Mouse (Mus musculus) right cerebral cortex, postnatal 14 days (tissue): ENCODE results near the gene 1110059E24Rik.
"Not testable (repeated sequence)": the region's sequence is repeated elsewhere in the genome, so short reads cannot be mapped to it uniquely, and the experiment has no call there.

ENCODE experiments used
- DNase-seq: peaks from one replicate; pipeline ENCODE4 v3.0.0; 2022

Gene 1110059E24Rik

GRCm38 (mm10) chr19:21652285-21653171, at the start of gene 1110059E24Rik:
1110059E24Rik (minus strand) TSS chr19:21652976.
- peak; percentile 93 for DNase-seq

DNA sequence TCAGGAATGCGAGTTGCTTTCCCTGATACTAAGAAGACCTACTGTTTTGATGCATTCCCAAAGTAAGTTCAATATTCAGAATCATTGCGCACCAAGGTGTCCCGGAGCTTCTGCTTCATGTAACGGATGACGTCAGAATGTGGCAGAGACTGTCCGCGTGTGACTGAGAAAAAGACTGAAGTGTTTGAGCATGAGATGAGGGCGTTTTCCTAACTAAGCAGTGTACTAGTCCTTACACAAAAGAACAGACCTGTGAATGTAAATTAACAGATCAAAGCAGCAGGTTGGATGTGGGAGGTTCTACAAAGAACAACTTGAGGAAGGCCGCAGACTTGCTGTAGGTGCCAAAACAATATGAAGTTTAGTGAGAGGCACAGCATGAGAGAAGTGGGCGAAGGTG, 28.2 kb upstream of the 1110059E24Rik start:
- no peak for DNase-seq

DNA sequence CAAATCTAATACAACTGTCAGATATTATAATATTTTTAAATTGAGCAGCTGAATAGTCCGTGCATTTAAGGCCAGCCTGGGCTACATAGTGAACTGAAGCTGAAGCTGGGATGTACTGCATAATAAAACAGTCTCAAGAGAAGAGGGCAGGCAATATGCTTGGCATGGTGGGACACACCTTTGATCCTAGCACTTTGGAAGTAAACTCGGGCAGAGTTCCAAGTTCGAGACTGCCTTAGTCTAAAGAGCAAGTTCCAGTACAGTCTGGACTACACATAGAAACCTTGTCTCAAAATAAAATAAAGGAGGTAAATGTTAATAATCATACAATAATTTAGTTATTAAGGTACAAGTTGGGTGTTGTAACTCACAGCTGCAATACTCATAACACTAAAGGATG, 27.3 kb upstream of the 1110059E24Rik start:
- DNase-seq = no peak

- DNase-seq = no peak
Measured at GRCm38 (mm10) chr19:21674354-21675096, 21.7 kb upstream of the 1110059E24Rik start.

DNA sequence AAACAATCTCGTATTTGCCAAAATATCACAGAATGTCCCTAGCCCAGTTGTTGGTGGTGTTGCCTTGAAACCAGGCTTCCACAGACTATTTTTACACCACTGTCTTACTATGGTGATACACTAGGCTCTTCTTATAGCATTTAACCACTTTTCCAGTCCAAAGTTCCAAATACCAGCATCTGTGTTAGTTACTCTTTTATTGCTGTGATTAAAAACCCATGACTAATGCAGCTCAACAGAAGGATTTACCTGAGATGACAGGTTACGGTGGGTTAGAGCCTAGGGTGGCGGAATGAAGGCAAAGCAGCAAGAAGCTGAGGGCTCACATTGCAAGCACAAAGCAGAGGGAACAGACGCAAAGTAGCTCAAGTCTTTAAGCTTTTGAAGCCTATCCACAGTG, 16.9 kb upstream of the 1110059E24Rik start:
- no peak for DNase-seq

DNA sequence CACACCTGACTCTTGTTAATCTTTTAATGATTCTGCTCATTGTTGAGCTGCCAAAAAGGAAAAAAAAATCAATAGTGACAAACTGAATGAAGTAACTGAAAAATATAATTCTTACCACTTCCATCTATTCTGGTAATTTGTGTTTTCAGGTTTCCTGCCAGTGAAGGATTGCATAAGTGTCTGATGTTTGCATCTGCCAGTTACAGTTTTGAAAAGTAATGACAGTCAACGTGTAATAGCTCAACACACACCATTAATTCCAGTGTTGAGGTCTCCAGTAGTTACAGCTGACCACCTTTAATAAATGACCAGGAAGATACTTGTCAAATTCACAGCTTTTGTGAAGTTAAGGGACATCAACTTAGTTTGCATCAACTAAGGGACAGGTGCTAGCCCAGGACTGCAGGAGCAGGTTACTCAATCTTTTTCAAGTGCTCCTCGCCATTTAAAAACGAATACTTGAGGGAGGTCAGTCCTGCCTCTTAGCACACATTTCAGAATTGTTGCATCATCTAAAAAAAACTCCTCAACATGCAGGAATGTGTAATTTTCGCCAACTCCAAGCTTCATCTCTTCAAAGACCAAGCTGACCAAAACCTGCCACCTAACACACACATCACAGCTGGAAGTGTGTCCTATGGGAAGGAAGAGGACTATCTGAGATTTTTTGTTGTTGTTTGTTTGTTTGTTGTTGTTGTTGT, 11.1 kb upstream of the 1110059E24Rik start:
- no peak for DNase-seq

DNA sequence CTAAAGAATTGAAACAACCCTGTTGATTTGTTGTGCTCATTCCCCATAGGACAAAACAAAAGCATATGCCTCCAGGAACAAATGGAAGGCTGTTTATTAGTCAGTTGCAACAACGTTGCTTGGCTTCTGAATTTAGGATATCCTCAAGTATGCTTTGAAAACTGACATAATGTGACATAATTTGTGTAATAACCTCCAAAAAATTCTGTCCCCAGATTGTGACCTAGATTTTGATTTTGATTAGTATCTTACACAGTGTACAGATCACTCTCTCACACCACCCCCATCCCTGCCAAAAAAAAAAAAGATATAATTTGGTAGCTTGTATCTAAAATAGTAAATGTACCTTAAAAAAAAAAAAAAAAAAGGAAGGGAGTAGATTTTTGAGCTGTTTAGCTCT, 8.0 kb upstream of the 1110059E24Rik start:
- no peak for DNase-seq

- DNase-seq = no peak
Measured at GRCm38 (mm10) chr19:21654788-21655187, 2.0 kb upstream of the 1110059E24Rik start.

DNA sequence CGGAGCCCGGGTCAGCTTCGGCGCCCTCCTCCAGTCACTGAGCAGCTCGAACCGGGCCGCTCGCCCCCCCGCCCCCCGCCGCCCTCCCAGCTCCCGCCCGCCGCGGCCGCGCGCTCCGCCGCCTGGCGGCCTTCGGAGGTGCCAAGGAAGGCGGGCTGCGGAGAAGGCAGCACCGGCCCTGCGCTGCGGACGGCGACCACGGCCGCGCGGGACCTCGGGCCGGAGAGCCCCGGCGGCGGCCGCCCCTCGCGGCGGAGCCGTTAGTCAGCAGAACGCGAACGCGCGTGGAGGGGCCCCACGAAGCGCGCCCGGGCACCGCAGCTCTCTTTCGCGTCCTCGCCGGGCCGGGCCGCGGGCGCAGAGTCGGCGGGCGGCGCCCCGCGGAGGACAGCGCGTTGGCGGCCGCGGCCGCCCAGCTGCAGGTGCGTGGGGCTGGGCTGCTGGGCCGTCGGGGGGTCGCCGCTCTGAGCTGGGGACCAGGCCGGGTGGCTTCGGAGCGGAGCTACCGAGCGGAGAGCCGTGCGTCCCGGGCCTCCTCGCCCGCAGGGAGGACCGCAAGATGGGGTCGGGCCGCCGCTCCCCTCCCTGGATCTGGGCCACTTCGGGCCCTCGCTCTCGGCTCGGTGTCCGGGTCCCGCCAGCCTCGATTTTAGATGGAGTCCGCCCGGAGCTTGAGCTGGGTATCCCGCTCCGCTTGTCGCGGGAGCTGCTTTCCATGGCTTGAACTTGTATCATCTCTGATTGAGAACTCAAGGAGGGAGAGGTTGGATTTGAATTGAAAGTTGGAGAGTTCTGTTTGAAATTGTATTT, 601 bp upstream of the 1110059E24Rik start, which contains the start of gene Abhd17b:
TSS of gene Abhd17b (plus strand) at position 14 of the 810 bp plus-strand sequence.
- DNase-seq = peak; percentile 50

- DNase-seq = no peak
Measured at GRCm38 (mm10) chr19:21651664-21652063, 1.1 kb downstream of the 1110059E24Rik start.

DNA sequence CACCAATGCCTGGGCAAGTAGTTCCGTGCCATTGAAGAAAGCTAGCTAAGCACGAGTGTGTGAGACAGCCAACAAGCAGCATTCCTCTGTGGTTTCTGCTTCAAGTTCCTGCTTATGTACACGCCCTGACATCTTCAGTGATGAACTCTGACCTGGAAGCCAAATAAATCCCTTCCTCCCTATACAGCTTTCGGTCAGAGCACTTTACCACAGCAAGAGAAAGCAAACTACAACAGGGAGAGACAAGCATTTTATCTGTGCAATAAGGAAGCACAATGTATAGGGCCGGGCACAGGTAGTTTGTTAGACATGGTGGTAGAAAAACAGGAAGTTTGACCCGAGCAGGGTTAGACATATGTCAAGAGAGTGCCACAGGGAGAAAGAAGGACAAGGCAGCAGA, 6.6 kb downstream of the 1110059E24Rik start:
- no peak for DNase-seq

DNA sequence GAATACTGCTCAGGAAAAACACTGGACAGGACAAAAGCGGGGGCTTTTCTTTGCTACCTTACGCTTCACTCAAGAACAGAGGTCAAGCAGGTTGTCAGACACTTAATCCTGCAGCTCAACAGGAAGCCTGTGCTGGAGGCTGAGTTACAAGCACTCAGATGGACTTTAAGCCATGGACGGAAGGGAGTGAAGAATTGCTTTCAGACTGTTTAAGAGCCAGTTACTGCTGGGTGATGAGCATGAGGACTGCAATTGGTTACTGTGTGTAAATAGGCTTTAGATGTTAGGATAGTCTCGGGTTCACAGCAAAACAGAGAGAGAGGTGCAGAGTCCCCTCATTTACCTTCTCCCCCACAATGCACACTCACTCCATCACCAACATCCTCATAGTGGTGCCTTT, 7.5 kb downstream of the 1110059E24Rik start:
- no peak for DNase-seq

GRCm38 (mm10) chr19:21643935-21644334, 8.8 kb downstream of the 1110059E24Rik start:
- no peak for DNase-seq

DNA sequence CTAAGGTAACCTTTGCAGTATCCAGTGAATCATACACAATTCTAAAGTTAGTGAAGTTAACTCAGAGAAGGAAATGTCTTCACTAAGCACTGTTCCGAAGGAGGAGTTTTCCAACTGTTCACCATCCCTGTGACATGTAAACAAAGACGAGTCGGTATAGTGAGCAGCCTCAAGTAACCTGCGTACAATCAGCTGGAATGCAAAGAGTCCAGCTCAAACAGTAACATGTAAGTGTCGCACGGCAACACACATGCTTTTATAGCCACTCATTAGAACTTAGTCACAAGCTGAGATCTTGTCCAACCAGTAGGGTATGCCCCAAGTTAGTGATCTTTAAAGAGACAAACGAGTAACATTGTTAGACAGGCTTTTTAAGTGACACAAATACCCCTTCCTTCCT, 15.1 kb downstream of the 1110059E24Rik start:
- no peak for DNase-seq

- no peak for DNase-seq
Measured at GRCm38 (mm10) chr19:21636907-21637306, 15.9 kb downstream of the 1110059E24Rik start.

DNA sequence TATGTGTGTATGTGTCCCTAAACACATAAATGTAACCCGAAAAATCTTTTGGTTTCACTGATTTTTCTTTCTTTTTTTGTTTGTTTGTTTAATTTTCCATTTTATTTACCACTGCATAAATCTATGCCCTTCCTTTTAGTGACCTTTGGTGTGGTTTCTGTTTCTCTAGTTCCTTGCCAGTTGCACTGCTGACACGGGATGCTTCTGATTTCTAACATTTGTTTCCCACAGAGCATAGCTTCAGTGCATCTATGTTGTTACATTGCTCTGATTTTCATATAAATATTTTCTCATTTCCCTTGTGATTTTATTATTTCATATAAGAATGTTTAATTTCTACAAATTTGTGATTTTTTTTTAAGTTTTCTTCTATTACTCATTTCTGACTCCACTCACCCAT, 17.4 kb downstream of the 1110059E24Rik start:
- DNase-seq = no peak

DNA sequence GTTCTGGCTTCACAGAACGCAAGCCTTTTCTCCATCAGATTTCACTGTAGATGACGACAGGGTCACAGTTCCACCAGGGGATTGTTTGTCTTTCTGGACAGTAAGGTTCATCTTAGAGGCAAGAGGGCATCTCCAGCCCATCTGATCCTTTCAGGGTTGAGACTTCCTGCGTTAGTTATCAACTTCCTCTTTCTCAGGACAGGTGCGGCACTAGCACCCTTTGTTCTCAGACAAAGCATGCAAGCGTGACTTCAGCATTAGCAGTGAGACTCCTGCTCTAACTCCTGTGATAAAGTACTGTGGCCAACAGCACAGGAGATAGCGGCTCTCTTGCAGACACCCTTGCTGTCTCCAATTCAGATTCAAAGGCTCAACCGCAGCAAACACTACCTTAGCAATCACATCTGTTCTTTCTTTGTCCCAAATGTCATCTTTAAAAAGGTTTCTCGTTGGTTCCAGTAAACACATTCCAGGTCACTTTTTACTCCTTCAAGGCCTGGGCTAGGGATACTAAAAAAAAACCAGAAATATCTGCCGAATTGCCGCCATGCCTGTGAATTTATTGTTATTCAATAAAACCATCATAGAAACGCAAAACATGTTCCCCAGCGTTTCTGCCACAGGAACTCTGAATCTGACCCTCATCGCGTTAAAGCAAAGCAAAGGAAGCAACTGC, 22.0 kb downstream of the 1110059E24Rik start:
- DNase-seq = no peak

- DNase-seq = no peak
Measured at GRCm38 (mm10) chr19:21629501-21629900, 23.3 kb downstream of the 1110059E24Rik start.

GRCm38 (mm10) chr19:21629030-21629429, 23.7 kb downstream of the 1110059E24Rik start:
- DNase-seq = no peak

GRCm38 (mm10) chr19:21628440-21628839, 24.3 kb downstream of the 1110059E24Rik start:
- DNase-seq = not testable (repeated sequence)

DNA sequence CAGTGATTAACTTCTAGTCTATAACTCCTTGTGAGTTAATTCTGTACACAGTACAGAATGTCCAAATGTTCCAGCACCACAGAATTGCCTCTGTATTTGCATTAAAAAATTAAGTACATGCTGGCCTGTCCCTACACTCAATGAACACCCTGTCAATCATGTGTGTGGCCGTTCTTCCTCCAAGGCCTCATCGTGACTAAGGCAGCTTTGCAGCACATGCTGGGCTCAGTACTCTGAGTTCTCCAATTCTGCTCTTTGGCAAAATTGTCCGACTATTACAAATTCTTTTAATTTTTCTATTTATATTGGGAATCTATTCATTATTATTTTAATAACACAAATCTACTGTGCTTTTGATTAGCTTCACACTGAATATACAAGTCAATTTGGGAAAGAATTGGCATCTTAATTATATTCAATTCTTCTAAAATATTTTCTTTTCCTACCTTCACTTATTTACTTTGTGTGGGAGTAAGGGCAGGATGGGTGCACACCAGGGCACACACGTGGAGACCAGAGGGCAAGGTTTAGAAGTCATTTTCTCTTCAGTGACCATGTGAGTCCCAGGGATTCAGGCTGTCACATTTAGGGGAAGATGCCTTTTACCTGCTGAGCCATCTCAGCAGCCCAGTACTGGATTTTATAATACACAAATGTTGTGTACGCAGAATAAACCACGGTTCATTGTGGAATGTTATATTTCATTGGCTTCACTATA, 26.3 kb downstream of the 1110059E24Rik start:
- DNase-seq = no peak
